Mouse (Mus musculus): ENCODE data around the gene Scrn1. TPM values are rescaled to one million over a fixed set of nuclear protein-coding genes. Genes with fewer than 3 reads are reported as not detected.

Gene Scrn1
- 0.05 TPM in 1 of 2 replicates, not detected in the other for total RNA-seq (2015)
- 0.95 TPM in 1 of 2 replicates, not detected in the other for total RNA-seq (2017)

DNA sequence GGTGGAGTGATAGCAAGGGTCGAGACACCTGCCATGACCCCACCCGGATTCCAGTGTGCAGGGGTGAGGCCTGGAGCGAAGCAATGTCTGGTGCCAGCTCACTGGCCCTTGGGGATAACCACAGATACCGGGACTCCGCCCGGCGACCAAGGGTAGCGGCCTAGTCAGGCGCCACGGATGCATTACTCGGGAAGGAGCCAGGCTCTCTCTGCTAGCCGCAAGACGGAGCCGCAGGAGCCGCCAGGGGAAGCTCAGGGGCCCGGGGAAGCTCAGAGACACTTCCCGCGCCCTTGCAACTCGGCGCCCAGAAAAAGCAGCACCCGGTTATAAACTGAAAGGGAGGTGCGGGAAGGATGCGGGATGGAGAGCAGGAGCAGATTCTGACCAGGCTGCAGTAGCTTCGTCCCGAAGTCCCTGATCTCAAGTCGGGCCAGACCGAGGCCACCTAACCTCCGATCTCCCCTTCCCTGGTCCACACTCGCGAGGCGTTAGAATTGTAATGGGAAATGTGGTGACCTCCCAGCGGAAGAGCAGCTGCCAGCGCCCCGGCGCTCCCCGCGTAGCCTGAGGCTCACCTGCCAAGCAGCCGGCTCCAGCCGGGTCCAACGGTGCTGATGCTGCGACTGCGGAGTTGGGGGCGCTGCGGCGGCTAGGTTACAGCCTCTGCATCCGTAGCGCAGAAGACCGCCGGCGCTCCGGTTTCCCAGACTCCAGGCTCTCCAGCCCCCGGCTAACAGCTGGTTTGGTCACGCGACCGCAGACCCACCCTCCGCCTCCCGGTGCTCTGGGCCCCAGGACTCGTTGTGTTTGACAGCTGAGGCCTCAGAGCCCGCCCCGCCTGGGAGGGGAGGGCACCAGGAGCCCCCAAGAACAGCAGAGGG is at the start of gene Scrn1:
TSS of gene Scrn1 (minus strand) at position 825 of the 881 bp plus-strand sequence.
- ATAC-seq (replicated peaks; ENCODE audit: poor library complexity) = peak; percentile 63

DNA sequence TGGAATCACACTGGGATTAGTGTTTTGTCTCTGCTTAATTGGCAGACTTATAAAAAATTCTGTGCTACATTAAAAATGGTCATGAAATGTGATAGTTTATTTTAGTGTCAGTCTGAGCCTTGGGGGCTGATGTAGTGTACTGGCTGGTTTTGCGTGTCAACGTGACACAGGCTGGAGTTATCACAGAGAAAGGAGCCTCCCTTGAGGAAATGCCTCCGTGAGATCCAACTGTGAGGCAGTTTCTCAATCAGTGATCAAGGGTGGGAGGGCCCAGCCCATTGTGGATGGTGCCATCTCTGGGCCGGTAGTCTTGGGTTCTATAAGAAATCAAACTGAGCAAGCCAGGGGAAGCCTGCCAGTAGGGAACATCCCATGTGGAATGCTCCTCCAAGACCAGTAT is 40.0 kb upstream of the Scrn1 start:
- ATAC-seq (replicated peaks; ENCODE audit: poor library complexity) = no peak

DNA sequence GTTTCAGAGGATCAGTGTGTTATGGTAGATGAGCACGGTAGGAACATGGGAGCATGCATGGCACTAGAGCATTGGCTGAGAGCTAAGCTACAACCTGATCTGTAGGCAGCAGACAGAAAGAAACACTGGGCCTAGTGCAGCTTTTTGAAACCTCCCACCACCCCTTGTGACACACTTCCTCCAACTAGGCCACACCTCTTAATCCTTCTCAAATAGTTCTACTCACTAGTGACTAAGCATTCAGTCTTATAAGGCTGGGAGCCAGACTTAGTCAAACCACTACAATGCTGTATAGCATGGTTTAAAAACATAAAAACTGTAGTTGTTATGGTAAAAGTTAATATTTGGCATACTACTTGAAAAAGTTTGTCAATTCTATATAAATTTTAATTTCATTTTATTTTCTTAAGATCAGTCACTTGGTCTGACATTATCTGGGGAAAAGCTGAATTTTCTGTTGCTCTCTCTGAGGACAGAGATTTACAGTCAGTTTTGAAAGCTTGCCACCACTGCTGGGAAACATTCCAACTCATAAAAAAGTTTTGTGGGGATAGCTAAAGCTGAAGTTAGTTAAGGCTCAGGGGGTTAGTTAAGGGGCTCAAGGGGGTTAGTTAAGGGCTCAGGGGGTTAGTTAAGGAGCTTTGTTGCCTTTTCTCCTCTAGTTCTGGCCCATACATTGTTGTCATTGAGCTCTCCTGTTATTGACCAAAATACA is 37.9 kb upstream of the Scrn1 start:
- no peak for ATAC-seq (replicated peaks; ENCODE audit: poor library complexity)

DNA sequence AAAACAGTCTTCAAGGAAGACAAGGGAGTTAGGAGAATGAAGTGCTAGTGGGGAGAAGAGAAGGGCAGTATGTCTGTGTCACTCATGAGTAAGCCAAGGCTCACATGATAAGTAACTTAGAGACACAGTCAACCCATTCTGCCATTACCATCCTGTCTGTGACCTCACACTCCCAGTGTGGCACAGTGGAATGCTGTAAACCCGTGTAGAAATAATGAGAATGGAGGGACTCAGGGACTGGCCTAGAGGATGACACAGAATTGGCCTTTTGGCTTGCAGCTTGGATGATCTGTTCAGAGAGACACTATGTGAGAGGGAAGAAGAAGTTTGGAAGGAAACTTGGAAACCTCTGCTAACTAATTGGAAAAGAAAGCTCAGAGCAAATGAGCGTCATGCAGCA is 36.6 kb upstream of the Scrn1 start:
- ATAC-seq (replicated peaks; ENCODE audit: poor library complexity) = no peak

DNA sequence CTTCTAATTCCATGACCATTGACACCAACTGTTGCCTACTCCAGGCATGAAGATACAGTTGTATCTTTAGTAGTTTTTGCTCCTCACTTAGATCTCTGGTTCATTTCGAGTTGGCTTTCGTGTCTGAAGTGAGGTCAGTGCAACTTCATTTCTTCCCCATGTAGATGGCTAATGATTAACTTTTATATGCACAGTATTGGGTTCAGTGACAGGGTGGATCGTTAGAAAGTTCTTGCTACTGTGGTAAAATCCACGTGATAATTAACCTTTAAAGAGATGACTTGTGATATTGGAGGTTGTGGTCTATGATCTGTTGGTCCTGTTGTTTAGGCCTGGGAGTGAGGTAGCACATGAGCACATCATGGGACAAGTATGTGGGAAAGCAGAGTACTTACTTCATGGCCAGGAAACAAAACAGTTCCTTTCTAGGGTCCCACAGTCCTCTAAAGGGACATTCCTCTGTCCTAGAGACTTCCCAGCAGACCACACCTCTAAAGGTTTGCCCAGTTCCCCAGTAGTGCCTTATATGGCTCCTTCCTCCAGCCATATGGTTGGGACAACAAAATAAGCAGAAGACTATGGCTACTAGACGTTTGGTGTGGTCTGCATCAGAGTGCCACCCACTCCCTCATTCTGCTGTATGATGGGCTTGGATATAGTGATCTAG is 34.5 kb upstream of the Scrn1 start:
- no peak for ATAC-seq (replicated peaks; ENCODE audit: poor library complexity)

DNA sequence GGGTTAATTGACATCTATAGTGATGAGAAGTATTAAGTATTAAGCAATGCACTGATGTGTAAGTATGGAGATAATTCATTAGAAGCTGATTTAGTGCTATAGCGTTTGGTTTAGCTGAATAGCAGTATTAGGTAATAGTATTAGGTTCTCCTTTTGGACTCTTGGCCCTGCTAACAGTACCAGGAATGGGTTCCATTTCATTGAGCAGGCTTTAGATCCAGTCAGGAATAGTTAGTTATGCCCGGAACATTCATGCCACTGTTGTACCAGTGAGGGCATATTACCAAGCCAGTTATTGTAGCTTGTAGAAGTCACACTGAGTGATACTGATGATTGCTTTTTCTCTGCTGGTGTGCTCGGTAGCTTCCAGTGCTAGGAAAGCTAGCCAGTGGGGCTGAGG is 31.4 kb upstream of the Scrn1 start:
- ATAC-seq (replicated peaks; ENCODE audit: poor library complexity) = no peak

DNA sequence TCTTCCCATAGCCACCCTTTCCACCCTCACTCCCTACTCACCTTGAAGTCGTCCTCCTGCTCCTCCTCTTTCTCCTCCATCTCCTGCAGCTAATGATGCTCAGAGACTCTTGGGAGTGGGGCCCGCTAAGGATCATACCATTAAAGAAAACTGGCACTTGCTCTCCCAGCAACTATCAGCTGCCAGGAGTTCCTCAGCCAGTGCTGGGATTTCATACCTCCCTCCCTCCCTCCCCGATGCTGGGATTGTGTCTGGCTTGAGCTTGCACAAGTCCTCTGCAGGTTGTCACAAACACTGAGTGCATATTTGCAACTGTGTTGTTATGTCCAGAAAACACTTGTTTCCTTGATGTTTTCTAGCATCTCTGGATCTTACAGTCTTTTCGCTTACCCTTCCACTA is 30.9 kb upstream of the Scrn1 start, which contains the start of gene Fkbp14:
TSS of gene Fkbp14 (minus strand) at position 101 of the 400 bp plus-strand sequence.
- ATAC-seq (replicated peaks; ENCODE audit: poor library complexity) = no peak

DNA sequence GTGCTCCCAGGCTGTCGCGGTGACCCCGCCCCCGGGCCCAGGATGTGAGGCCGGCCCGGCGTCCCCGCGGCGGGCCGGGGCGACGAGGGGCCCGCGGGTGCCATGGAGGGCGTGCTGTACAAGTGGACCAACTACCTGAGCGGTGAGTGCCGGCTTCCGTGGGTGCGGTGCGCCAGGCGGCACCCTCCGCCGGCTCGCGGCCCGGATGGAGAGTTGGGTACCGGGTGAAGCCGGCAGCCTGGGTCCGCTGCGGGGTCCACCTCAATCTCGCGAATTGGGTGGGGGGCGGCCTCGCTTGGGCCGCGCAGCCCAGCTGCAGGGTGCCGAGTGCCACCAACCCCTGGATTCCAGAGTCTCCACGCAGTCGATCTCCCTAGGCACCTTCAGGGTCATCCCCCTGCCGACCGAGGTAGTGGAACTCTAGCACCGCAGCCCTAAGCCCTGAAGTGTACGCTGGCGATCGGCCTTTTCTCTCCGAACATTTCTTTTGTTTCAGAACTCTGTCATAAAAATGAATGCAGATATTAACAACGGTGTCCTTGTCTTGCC is 29.1 kb upstream of the Scrn1 start:
- ATAC-seq (replicated peaks; ENCODE audit: poor library complexity) = no peak

DNA sequence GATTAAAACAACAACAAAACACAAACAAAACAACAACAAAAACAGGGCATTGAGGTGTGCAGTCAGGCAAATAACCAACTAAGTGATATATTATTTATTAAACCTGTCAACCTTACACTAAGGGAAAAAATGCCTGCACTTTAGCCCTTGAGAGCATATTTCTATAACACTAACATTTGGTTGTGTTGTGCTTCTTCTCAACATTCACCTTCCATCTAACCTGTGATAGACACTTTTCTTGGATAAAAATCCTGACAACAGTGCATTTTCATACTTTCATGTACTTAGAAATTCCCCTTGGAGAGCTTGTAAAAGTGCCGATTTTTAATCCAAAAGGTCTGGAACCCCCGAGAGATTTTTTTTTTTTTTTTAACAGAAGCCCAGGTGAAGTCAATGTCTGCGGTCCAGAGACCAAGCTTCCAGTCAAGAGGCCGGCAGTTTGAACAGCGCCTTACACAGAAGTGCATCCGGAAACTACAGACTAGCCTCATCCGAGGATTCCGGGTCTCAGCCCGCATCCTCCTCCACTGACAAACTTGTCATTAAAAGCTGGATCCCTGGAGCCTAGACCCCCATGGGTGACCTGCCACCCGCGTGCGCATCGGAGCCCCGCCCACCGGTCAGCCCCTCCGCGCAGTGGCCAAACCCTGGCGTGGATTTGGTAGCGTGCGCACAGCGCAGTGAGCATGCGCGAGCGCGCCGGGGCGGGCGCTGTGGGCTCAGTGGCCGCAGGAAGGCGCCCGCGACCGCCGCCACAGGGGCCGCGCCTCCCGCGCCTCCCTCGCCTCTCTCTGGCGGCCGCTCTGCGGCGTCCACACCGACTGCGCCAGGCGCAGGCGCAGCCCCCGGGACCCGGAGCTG is 28.4 kb upstream of the Scrn1 start, which contains the start of gene Plekha8:
TSS of gene Plekha8 (plus strand) at position 643 of the 861 bp plus-strand sequence.
- ATAC-seq (replicated peaks; ENCODE audit: poor library complexity) = peak; percentile 81

DNA sequence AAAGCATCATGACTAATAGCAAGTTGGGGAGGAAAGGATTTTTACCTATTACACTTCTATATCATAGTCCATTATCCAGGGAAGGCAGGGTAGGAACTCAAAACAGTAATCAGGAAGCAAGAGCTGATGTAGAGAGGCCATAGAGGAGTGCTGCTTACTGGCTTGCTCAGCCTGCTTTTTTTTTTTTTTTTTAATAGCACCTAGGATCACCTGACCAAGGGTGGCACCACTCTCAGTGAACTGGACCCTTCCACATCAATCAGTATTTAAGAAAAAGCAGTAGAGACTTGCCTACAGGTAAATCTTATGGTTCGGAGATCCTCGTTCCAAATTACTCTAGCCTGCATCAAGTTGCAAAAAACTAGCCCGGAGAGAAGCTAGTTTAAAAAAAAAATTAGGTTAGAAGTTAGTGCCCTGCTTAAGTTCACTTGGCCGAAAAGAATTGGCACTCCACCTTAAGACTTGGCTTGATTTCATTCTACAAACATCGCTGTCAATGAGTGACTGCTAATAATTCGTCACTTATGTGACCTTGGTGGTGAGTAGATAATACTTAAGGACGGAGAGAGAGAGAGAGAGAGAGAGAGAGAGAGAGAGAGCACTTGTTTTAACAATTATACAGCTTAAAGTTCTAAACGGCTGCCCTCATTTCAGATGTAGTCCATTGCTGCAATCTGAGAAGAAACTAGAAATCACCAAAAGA is 27.6 kb upstream of the Scrn1 start:
- no peak for ATAC-seq (replicated peaks; ENCODE audit: poor library complexity)

DNA sequence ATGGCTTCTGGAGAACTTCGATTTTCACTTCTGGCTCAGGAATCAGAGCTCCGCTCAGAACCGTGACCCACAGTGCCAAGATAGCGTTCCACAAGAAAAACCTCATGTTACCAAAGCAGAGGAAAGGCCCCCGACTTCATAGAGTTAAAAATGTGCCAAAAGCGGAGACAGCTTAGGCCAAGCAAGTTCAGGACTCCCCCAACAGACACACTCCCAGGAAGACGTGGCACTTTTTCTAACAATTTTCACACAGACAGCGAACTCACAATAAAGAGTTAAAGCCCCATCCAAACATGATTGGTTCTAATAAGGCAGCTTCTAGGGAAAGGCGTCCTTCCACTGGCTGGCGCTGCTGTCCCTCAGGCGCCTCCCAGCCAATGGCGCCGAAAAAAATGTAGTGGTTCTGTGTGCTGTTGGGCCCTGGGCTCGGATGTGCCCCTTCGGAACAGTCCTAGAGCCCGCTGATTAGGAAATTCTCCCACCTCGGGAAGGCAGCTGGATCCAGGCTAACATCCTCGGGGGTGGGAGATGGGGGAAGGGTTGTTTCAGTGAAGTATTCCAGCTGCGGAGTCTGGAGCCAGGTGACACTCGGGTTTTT is 26.7 kb upstream of the Scrn1 start:
- peak; percentile 92 for ATAC-seq (replicated peaks; ENCODE audit: poor library complexity)

DNA sequence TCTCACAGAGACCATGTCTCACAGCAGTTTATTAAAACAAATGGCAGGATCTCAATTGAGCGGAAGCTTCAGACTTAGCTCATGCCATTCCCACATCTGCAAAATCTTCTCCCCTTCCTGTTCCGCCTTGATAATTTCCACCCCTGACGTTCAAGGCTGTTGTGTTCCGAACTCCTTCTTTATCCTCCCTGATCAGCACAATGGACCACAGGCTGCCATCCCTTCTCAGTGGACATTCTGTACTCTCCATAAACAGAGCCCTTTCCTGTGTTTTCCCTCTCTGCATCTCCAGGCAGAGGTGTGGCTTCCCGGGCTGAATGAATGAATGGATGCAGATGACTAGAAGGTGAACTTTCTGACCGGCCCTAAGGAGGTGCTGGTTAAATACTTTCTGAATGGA is 25.5 kb upstream of the Scrn1 start:
- ATAC-seq (replicated peaks; ENCODE audit: poor library complexity) = no peak

DNA sequence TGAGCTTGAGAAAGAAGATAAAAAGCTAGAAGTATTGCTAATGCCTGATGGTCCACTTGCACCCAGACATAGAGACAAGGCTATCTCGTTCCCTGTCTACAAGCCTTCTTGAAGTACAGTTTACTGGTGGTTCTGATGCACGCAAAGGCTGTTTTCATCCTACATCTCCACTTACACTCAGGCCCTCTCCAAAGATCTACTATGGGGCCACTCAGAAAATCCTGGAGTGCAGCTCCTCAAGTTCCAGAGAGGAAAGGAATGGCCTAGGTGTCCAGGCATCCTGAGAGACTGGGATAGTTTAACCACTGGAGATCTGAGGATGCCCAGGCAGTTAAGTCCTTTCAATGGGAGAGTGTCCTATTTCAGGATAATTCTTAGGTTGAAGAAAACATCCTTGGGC is 24.4 kb upstream of the Scrn1 start:
- no peak for ATAC-seq (replicated peaks; ENCODE audit: poor library complexity)

DNA sequence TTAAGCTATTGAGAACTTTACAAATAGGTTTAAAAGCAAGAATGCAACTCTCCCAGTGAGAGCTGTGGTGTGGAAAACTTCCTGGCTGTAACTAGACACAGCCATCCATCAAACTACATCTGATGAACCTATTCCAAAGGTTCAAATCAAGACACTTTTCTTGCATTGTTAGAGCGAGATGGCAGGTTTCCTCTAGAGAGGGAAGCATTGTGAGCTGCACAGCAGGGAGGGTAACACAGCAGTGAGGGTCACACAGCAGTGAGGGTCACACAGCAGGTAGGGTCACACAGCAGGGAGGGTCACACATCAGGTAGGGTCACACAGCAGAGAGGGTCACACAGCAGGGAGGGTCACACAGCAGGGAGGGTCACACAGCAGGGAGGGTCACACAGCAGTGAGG is 21.9 kb upstream of the Scrn1 start:
- no peak for ATAC-seq (replicated peaks; ENCODE audit: poor library complexity)

DNA sequence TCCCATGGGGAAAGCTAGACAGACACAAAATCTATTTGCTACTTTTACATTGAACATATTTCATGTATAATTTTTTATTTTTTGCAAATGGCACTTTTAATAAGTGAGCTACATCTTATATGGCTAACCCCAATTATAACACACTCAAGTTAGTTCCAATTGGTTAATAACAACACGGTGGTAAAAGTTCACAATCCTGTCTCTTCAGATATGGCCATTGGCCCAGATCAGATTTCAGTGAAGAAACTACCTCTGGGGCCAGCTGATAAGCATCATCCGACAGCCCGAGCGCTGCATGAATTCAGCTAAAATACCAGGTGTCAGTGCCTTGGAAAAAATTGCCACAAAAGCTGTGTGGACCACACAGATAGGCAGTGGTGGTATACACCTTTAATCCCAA is 21.4 kb upstream of the Scrn1 start:
- ATAC-seq (replicated peaks; ENCODE audit: poor library complexity) = no peak

DNA sequence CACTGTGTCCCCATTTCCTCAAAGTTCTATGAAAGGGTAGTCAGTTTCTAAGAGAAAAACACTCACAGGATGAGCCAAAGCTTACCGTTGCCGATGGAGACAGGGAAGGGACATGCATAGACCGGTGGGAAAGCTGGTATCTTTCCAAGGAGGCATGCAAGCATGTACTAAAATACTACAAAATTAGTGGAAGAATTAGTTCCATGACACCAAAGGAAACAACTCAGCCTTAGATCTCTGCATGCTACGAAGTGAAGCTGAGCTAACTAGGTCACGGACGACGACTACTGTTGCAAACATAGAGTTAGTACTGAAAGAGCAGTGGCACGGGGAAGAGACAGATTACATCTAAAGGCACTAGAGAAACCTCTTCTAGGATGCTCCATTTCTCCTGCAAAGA is 20.6 kb upstream of the Scrn1 start:
- ATAC-seq (replicated peaks; ENCODE audit: poor library complexity) = no peak

DNA sequence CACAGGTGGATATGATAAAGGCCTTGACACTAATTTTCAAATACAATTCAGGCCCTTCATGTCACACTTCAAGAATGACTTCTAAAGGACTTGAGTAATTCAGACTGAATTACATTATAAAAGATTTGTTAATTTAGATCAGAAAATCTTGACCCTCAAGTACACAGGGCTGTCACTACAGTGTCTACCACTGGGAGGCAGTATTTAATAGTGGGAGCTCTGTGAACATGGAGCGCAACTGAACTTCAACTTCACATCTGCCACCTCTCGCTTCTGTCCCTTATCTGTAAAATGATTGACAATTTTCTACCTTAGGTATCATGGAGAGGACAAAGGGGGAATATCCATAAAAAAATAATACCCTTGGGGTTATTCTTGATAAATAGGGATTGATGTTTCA is 19.9 kb upstream of the Scrn1 start:
- ATAC-seq (replicated peaks; ENCODE audit: poor library complexity) = peak; percentile 86

DNA sequence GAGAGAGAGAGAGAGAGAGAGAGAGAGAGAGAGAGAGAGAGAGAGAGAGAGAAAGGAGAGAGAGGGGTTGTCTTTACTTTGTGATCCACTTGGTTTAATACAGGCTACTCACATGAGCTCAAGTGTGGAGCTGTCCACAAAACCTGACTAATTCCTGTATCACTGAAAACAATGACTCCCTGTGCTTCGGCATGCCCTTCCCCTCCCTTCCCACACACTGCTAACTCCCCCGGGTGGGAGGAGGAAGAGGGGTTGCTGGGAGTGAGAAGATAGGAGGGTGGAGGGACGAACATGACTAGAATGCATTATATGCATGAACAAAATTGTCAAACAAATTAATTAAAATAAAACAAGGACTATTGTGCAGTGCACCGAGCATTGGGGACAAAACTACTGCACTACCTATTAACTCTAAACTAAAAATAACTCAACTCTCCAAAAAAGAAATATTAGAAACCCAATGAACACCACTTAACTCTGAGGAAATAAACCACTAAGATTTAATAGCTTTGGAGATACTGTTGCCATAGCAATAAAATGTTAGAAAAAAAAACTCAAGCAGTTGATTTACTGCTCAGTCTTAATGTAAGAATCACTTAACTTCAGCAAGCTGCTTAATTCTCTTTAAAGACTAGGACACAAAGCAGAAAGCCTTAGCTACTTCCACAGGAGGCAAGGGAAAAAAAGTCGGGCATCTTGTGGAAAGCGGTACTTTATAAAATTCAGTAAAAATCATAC is 7.1 kb upstream of the Scrn1 start:
- ATAC-seq (replicated peaks; ENCODE audit: poor library complexity) = no peak

DNA sequence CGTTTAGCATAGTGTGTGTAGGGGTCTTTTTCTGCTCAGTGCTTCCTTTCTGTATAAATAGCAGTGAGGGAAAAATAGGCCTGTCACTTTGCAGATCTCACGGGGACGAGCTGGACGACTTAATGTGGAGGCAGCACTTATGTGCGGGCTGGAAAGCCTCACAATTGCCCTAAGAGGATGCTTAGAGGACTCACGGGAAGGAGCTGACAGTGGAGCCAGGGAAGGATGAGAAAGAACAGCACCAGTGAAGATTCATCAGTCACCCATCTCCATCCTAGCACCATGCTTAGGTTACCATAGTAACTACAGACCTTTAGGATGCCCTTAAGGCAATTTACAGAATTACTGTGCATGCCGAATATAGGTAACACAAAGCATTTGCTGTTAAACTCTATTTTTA is 3.5 kb upstream of the Scrn1 start:
- no peak for ATAC-seq (replicated peaks; ENCODE audit: poor library complexity)

All from megakaryocyte progenitor cell, adult 5-6 weeks (primary cell).